Mouse (Mus musculus) MEL-GATA-1-ER (cell line): ENCODE measurements around the gene Map2.

Experiments
- DNase-seq: peaks from one replicate; pipeline ENCODE4 v3.0.0-alpha.2; 2012; ENCODE audit warnings: low read depth; ENCODE audit errors: extremely low read depth

The Map2 gene

DNA sequence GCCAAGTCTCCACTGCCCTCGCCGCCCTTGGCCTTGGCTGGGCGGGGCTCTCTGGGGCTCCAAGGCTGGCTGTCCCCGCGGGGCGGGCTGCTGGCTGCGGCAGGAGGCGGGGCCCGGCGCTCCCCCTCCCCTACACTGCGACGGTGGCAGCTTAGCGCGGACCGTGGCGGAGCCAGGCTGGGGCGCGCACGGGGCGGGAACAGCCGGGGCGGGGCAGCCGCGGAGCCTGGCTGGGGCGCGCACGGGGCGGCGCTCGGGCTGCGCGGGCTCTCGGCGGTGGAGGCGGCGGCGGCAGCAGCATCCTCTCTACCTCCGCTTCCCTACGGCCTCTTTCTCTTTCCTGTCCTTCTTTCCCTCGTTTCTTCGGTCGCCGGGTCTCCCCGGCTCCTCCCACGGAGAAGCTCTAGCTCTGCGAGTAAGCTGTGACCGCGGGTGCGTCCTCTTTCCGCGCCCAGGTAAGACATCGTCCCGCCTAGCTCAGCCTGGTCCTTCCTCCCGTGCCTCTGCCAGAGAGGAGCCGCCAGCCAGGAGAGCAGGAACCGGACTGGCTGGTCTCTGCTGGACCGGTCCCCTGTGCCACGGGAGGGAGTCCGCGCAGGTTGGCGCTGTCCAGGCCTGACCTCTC, at the start of gene Map2:
Gene Map2 (plus strand): TSS at position 233 of the 625 bp plus-strand sequence.
- no peak for DNase-seq

DNA sequence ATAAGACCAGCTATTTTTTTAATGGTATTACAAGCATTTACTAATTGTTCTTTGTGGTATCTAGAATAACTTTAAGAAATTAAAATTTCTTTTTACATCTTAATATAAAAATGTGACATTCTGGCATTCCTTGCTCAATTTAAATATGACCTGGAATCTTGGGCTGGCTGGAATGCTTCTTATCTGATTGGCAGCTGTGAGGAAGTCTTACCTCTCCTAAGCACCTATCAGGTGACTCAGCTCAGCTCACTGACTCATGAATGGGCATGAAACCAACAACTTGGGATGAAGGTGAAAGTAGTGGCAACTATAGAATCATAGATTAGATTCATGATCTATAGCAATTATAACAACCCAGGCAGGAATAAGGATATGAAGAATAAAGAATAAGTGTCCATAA, 42.1 kb upstream of the Map2 start:
- DNase-seq: no peak

DNA sequence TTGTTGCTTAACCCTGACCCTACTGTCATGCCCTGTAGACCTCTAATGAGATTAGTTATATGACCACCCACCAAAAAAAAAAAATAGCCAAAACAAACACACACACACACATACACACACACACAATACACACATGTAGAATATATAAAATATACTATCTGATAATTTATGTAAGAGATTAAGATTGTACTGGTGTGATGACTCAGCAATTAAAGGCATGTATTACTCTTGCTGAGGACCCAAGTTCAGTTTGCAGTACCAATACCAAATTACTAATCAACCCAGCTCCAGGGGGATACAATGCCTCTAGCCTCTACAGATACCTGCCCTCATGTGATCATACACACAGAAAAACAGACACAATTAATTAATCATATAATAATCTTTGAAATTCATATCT, 39.7 kb upstream of the Map2 start:
- no peak for DNase-seq

DNA sequence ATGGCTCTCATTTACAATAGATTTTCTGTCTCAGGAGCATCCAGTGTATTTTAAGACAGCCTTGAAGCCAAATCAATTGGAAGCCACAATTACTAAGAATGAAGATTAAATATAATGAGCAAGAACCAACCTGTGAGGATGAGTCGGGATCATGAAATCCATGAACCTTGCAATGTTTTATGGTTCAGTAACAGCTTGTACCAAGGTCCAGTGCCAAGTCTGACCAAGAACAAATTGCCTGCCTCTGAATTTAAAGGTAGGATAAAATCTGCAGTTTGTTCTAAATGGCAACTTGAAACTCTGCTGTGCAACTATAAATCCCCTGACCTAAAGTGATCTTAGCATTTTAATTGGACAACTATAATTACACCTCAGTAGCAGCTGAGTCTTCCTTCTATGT, 34.4 kb upstream of the Map2 start:
- DNase-seq: no peak

DNA sequence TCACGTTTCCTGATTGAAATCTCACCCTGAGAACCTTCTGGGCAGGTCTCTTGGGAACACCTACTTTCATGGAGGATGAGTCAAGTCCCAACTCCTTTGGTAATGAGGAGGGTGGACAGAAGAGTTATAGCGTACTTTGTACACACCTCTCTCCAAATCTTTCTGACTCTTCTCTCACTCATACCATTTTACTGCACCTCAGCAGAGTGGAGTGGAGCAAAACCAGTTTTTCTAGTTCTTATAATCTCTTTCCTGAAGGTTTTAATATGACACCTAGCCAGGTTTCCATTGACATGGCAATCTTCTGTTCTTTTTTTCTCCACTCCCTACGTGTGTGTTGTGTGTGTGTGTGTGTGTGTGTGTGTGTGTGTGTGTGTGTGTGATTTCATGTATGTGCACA, 29.9 kb upstream of the Map2 start:
- no peak for DNase-seq

DNA sequence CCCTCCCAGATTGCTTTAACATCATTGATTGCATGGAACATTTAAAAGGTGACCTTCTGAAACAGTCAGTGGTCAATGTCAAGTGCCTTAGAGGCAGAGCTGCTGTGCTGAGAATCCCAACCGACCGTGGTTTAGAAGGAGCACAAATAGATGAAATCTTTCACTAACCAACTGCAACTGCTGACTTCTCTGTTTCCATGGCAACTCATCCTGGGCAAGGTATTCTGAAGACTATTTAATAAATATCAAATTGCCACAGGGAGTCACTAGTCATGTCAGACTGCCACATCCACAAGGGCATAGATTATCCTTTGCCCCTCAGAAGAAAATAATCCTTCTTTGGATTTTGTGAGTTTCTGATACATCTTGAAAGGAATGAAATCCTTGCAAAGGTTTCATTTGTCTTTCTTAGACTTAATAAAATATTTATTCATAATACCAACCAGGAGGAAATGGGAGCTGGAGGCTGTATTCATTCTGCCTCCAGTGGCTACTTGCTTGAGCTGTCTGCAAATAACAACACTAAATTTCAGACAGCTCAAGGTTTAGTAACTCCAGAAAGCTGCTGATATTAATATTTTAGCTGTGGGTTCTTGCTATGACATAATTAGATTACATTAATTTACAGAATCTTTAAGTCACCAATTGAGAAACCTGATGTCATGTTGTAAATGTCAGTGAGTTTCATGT, 26.1 kb upstream of the Map2 start:
- DNase-seq: no peak

DNA sequence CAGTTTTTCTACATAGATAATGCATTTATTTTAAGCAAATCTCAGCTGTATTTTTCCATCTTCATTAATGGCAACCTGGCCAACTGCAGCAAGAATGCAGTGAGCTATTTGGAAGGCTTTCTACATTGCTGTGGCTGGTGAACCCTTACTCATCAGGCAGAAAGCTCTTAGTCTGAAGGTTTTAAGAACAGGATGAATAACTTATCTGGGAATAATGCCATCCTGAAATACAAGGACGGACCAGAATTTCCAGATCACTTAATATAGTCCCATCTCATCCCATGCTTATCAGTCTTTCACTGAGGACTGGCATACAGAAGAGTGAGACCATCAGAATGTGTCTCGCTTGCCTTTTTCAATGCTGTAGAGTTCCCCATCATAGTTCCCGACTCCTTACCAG, 24.3 kb upstream of the Map2 start:
- DNase-seq: no peak

DNA sequence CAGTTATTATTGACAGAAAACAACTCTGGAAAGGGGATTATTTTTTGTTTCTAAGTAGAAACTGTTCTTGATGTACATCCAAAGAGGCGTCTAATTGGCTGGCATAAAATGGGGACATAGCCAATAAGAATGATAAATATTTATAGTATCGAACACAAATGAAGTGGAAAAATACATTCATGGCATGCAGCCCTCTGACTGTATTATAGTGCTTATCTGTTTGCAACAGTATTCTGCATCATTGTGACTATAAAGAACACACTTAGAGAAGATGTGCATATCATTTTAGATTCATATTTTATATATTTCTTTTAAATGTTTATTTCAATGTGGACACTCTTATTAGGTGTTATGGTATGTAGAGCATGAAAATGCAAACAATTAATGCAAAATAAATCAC, 17.9 kb upstream of the Map2 start:
- no peak for DNase-seq

DNA sequence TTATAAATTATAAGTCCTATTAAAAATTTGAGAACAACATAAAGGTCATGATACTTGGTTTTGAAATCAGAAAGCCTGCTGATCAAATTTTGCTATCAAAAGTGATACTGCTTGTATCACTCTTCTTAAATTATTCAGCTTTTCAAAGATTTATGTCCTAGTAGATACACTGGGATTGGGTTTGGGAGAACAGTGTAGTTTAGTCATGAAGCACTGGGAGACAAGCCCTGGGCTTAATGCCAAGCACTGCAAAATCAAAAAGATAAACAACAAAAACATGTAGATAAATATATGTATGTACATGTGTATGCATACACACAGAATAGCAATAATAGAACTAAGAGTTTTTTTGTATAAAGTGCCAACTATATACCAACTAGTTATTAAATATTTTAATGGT, 17.5 kb upstream of the Map2 start:
- DNase-seq: no peak

DNA sequence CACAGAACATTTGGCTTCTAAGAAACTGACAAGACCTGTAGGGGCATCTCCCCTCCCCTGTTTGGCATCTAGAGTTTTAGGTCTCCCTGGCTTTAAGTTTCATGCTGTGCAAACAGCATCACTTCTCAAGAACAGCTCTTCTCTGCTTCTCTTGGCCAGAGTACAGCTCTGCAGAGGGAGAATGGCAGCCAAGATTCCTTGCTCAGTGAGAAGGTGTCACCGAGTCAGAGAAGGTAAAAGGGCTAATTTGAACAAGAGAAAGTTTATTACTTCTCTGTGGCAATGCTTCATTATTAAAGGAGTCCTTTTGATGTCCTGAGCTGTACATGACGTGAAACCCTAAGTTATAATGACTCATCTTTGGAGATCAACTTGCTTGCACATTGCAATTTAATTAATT, 10.4 kb upstream of the Map2 start:
- DNase-seq: no peak

DNA sequence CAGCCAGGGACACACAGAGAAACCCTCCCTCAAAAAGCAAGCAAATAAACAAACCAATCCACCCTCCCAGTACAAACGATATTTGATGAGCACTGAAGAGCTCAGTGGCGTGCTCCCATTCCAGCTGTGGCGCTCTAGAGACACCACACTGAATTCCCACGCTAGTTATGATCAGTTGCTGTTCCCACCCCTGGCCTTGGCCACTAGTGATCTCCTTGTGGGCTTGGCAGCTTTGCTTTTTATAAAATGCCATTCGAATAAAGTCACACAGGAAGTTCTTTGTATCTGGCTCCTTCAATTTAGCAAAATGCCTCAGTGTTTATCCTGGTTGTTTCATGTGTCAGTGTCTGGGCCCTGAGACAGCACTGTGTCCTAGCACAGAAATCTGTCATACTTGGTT, 6.4 kb upstream of the Map2 start:
- DNase-seq: no peak

DNA sequence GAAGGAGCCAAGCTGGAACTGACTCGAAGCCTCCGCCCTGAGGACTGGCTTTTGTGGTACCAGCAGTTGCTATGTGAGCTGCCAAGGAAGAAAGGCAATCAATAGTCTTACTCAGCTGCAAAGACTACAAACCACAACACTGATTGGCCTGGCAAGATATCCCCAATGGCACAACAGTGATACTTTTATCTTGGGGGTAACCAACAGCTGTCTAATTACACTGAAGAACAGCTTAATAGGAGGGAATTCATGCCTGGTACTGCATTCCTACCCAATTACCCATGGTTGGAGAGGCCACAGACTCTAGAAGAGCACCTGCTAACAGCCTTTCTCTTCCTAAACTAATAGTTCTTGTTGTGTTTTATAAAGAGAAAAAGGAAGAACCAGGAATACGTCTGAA, 2.9 kb upstream of the Map2 start:
- no peak for DNase-seq

DNA sequence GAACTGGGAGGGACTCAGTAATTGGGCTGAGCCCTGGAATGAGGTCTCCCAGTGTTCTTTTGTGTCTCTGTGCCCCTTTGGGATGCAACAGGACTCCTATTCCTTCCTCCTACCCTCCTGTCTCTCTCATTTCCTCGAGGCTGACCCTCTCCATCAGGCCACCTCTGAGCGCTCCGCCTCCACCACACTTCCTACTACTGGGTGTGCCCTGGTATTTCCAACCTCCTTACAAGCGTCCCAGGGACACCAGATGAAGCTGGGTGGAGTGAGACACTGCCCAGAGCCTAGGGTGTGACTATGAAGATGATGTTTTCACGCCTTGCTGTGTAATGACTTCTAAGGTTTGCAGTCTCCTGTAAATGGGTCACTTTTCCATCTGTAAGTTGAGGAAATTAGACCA, 1.4 kb upstream of the Map2 start:
- DNase-seq: no peak

DNA sequence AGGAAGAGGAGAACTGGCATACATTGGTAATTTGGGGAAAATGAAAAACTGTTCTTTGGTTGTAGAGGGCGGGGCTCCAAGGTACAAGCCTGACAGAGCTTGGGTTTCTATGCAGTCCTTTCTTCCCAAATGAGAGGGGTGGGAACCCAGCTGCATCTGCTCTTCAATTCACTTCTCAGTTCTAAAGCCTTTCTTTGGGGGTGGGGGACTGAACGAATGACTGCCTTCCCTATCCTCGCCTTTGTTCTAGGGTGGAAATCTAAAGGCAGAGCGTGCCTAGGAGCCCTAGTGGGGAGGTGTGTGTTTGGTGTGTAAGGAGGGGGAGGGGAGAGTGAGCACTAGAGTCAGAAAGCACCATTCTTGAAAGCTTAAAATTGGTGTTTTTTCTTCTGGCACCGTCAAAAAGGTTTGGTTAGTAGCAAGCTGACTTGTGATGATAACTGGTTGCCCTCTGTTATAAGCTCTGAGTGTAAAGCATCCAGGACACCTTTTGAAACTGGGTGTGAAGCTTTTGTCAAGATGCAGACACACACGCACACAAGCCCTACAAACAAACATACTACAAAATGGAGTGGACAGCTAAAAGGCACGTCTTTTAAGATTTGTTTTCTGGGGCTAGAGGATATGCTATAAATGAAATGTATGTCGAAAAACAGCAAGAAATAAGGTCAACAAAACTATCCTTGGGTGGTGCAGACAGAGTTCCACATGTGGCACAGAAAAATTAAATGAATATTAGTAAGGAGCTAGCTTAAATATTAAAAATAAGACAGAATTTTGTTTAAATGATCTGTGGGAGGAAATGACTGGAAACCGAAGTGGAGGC, 1.2 kb downstream of the Map2 start:
- no peak for DNase-seq

DNA sequence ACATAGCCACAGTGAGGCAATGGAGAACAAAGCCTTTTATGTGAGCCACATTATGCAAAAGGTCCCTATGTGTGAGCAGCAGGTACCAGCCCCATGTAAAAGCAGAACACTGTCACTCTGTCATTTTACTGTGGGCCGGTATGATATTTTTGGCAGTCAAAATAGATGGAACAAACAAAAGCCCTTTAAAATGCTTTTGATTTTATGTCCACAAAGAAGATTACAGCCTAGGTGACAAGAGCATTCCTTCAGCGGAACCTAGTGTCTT, 1.7 kb downstream of the Map2 start:
- no peak for DNase-seq

DNA sequence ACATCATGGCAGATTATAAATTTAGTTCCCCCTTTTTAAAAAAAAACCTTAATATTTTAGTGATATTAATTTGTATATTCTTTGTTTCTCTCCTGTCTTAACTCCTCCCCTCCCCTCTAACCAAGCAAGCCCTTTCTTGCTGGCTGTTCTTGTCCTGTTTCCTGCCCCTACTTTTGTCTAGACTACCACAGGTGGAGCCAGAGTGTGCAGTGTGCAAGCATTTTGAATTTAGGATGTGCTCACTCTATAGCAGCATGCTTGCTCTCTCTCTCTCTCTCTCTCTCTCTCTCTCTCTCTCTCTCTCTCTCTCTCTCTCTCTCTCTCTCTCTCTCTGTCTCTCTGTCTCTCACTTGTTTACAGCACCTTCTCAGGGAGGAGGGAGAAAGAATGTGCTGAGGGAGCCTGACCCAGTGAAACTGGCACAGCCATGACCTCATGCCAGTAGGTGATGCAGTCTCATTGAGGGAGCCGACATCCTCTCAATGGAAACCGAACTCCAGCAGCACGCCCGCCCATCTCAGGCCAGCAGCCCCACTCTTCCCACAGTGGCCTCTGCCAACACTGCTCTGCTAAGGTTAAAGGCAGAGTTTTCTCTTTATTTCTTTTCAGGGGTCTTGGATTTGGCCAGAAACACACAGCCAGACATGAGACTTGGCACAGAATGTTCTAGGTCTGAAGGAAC, 2.6 kb downstream of the Map2 start:
- no peak for DNase-seq

DNA sequence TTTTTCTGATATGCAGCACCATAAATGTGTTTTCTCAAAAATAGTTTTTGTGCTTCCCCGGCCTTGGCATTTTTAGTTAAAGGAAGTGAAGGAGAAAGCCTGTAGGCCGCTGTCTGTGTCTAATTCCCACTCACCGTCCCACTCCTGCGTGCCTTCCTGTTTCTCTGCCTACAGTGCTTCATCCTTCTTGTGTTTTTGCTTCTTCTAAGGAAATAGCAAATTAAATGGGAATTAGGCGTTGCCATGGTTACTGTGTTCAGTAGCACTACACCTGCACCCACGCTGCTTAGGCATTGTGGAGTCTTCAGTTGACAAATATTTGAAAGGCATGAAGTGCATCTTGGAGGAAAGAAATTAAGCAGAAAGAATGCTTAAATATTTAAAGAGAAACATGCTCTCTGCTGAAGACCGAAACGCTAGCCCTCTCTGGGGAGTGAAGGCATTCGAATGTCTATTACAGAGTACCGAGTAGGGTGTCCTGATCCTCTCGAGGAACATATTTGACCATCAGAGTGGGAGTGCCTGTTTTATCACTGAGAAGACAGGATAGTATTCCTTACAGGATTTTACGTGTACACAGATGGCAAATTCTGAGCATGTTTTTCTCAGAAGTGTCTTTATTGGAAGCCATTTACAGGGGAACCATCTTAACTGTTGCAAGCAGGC, 12.1 kb downstream of the Map2 start:
- no peak for DNase-seq

DNA sequence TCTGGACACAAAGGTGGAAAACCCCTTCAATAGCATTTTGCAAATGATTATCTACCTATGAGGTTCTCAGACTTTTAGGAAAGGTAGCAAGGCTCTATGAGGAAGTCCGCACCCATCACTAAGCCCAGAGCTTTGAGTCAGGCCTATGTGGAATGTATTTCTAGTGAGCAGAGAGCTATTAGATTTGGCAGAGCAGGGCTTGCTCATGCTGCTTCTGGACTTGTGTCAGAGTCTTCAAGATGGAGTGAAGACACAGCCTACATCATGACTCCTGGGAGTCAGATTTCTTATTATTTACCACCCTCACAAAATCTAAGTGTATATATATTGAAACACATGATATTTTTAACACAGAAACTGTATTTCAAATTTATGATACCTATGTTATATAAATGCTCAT, 17.3 kb downstream of the Map2 start:
- no peak for DNase-seq

DNA sequence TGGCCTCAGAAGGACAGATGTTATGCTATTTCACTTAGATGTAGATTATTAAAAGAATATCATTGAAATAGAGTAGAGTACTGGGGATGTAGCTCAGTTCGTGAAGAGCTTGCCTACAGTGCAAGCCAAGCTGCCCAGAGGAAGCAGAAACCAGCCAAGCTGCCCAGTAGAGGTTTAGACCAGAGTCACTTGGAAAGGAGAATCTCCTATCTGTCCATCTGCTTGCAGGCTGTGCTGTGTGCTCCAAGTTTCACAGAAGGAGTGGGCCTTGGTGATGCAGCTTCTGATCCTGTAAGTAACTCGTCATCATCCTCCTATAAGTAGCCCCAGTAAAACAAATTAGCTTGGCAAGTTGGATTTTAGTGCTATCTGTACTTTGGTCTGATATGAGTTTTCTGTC, 17.8 kb downstream of the Map2 start:
- DNase-seq: no peak

DNA sequence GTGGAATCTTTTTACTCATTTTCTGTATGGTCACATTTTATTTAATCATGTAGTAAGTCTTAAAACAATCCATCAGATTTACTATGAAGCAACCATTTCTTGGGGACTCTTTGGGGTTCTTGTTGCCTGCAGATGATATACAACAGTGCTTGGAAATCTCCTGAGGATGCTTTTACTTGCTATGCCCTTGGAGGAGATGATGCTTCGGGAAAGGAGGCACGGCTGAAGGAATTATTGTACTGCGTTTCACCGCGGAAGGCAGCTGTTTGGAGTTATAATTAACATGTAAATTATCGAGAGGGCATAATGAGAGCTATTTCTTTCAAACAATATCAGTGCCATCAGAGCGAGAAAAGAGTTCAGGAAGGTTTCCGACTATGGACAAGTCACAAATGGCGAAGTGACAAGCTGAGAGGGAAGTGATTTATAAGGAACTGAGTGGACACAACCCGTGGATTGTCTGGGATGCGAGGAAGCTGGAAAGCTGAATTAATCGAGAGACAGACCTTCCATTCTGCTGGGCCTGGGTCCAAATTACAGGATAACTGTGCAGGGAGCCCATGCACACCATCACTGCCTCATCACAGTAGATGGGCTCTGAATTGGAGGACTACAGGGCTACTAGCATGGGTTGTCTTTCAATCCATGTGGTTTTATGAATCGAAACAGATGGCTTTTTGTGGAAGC, 20.1 kb downstream of the Map2 start:
- DNase-seq: no peak

DNA sequence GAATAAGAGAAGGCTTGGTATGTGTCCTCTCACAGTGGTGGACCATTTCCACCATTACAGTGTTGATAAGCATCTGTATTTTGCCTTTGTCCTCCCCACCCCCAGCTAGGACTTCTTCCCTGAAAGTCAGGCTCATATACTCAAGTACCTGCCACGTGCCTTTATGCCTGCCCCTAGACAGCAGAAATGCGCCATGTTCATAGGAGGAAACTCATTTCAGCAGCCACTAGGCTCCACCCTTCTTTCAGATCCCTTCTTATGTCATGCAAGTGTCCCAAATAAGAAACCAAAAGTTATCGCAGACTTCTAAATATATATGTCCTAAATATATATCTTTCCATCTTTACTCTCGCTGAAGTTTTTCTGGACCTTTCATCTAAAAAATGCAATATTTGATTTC, 21.2 kb downstream of the Map2 start:
- DNase-seq: no peak
